Mouse (Mus musculus): ENCODE results near the gene Dusp15. TPM values are rescaled to one million over a fixed set of nuclear protein-coding genes. Genes with fewer than 3 reads are reported as not detected.

Dusp15 gene
- total RNA-seq, 1 experiment, result 0.31 TPM

GRCm38 (mm10) chr2:152931456-152932160, 19.9 kb downstream of the Dusp15 start:
- TF ChIP-seq HCFC1 (IDR thresholded peaks at IDR 0.05; ENCODE audit: borderline replicate concordance, insufficient read depth, low read length) (no peak), CHD2 (IDR thresholded peaks at IDR 0.05; ENCODE audit: low read depth, low read length) (no peak), ZC3H11A (IDR thresholded peaks at IDR 0.05; ENCODE audit: borderline replicate concordance, low read depth, low read length) (no peak), ZNF384 (IDR thresholded peaks at IDR 0.05; ENCODE audit: low read depth, low read length) (no peak), MAFK (IDR thresholded peaks at IDR 0.05; ENCODE audit: insufficient read depth, low read depth, low read length) (no peak)
- in situ Hi-C loops (cut with MboI; ENCODE audit: low sequenced_read_pairs in 2 of 2, unreplicated experiment in 2 of 2), result no loop called here
- H3K4me1 ChIP-seq (ENCODE audit: control insufficient read depth in 2 of 2, insufficient read depth in 2 of 2, low read length in 2 of 2, poor library complexity in 1 of 2), result no peaks in the 10 kb centered on the region; a peak in 1 of 4 replicates
- no peak overlapping the region for H3K27ac ChIP-seq (ENCODE audit: insufficient read depth, low read depth, low read length, poor library complexity, severe bottlenecking)
- H3K9me3 ChIP-seq (ENCODE audit: control insufficient read depth, insufficient read depth, low read depth, low read length), result no peaks in the 10 kb centered on the region
- no peak for DNase-seq (ENCODE audit: low read depth, low spot score)
- H3K4me3 ChIP-seq (ENCODE audit: insufficient read depth in 1 of 2, low read depth in 1 of 2, low read length in 2 of 2, poor library complexity in 1 of 2, severe bottlenecking in 1 of 2), result no peak overlapping the region
- H3K9ac ChIP-seq (ENCODE audit: insufficient read depth, low read depth, low read length, poor library complexity, severe bottlenecking), result no peak overlapping the region
- H3K36me3 ChIP-seq (ENCODE audit: control insufficient read depth, insufficient read depth, low read length, poor library complexity, severe bottlenecking), result no peaks in the 10 kb centered on the region

GRCm38 (mm10) chr2:152930276-152930675, 21.2 kb downstream of the Dusp15 start:
- H3K9me3 ChIP-seq (ENCODE audit: control insufficient read depth, insufficient read depth, low read depth, low read length), result no peaks in the 10 kb centered on the region
- no peak for TF ChIP-seq ZNF384 (IDR thresholded peaks at IDR 0.05; ENCODE audit: low read depth, low read length)
- TF ChIP-seq ZC3H11A (IDR thresholded peaks at IDR 0.05; ENCODE audit: borderline replicate concordance, low read depth, low read length), result no peak
- TF ChIP-seq MAFK (IDR thresholded peaks at IDR 0.05; ENCODE audit: insufficient read depth, low read depth, low read length), result no peak
- TF ChIP-seq HCFC1 (IDR thresholded peaks at IDR 0.05; ENCODE audit: borderline replicate concordance, insufficient read depth, low read length), result no peak
- TF ChIP-seq CHD2 (IDR thresholded peaks at IDR 0.05; ENCODE audit: low read depth, low read length), result no peak
- peaks cover 0 to 2% of the 10 kb centered on the region in 2 experiments; a peak in 1 of 4 replicates for H3K4me1 ChIP-seq (ENCODE audit: control insufficient read depth in 2 of 2, insufficient read depth in 2 of 2, low read length in 2 of 2, poor library complexity in 1 of 2)
- H3K36me3 ChIP-seq (ENCODE audit: control insufficient read depth, insufficient read depth, low read length, poor library complexity, severe bottlenecking), result no peaks in the 10 kb centered on the region
- in situ Hi-C loops (cut with MboI; ENCODE audit: low sequenced_read_pairs in 2 of 2, unreplicated experiment in 2 of 2), result no loop called here
- H3K4me3 ChIP-seq (ENCODE audit: insufficient read depth in 1 of 2, low read depth in 1 of 2, low read length in 2 of 2, poor library complexity in 1 of 2, severe bottlenecking in 1 of 2), result no peak overlapping the region
- DNase-seq (ENCODE audit: low read depth, low spot score), result no peak
- no peak overlapping the region; the same call in 1 of the 2 replicates for H3K27ac ChIP-seq (ENCODE audit: insufficient read depth, low read depth, low read length, poor library complexity, severe bottlenecking)
- H3K9ac ChIP-seq (ENCODE audit: insufficient read depth, low read depth, low read length, poor library complexity, severe bottlenecking), result no peak overlapping the region

GRCm38 (mm10) chr2:152928988-152929370, 22.5 kb downstream of the Dusp15 start:
- in situ Hi-C loops (cut with MboI; ENCODE audit: low sequenced_read_pairs in 2 of 2, unreplicated experiment in 2 of 2), result no loop called here
- H3K9me3 ChIP-seq (ENCODE audit: control insufficient read depth, insufficient read depth, low read depth, low read length), result no peaks in the 10 kb centered on the region
- H3K4me1 ChIP-seq (ENCODE audit: control insufficient read depth in 2 of 2, insufficient read depth in 2 of 2, low read length in 2 of 2, poor library complexity in 1 of 2), result peaks cover 0 to 2% of the 10 kb centered on the region in 2 experiments; a peak in 1 of 4 replicates
- no peak overlapping the region for H3K9ac ChIP-seq (ENCODE audit: insufficient read depth, low read depth, low read length, poor library complexity, severe bottlenecking)
- H3K36me3 ChIP-seq (ENCODE audit: control insufficient read depth, insufficient read depth, low read length, poor library complexity, severe bottlenecking), result no peaks in the 10 kb centered on the region
- TF ChIP-seq ZNF384 (IDR thresholded peaks at IDR 0.05; ENCODE audit: low read depth, low read length) (no peak), HCFC1 (IDR thresholded peaks at IDR 0.05; ENCODE audit: borderline replicate concordance, insufficient read depth, low read length) (no peak), MAFK (IDR thresholded peaks at IDR 0.05; ENCODE audit: insufficient read depth, low read depth, low read length) (no peak), CHD2 (IDR thresholded peaks at IDR 0.05; ENCODE audit: low read depth, low read length) (no peak), ZC3H11A (IDR thresholded peaks at IDR 0.05; ENCODE audit: borderline replicate concordance, low read depth, low read length) (no peak)
- no peak overlapping the region for H3K4me3 ChIP-seq (ENCODE audit: insufficient read depth in 1 of 2, low read depth in 1 of 2, low read length in 2 of 2, poor library complexity in 1 of 2, severe bottlenecking in 1 of 2)
- no peak overlapping the region for H3K27ac ChIP-seq (ENCODE audit: insufficient read depth, low read depth, low read length, poor library complexity, severe bottlenecking)
- DNase-seq (ENCODE audit: low read depth, low spot score), result no peak

- H3K4me3 ChIP-seq (ENCODE audit: insufficient read depth in 1 of 2, low read depth in 1 of 2, low read length in 2 of 2, poor library complexity in 1 of 2, severe bottlenecking in 1 of 2), result no peak overlapping the region
- H3K9me3 ChIP-seq (ENCODE audit: control insufficient read depth, insufficient read depth, low read depth, low read length), result no peaks in the 10 kb centered on the region
- H3K27ac ChIP-seq (ENCODE audit: insufficient read depth, low read depth, low read length, poor library complexity, severe bottlenecking), result no peak overlapping the region
- DNase-seq (ENCODE audit: low read depth, low spot score), result no peak
- TF ChIP-seq CHD2 (IDR thresholded peaks at IDR 0.05; ENCODE audit: low read depth, low read length) (no peak), MAFK (IDR thresholded peaks at IDR 0.05; ENCODE audit: insufficient read depth, low read depth, low read length) (no peak), HCFC1 (IDR thresholded peaks at IDR 0.05; ENCODE audit: borderline replicate concordance, insufficient read depth, low read length) (no peak), ZNF384 (IDR thresholded peaks at IDR 0.05; ENCODE audit: low read depth, low read length) (no peak), ZC3H11A (IDR thresholded peaks at IDR 0.05; ENCODE audit: borderline replicate concordance, low read depth, low read length) (no peak)
- no peaks in the 10 kb centered on the region for H3K36me3 ChIP-seq (ENCODE audit: control insufficient read depth, insufficient read depth, low read length, poor library complexity, severe bottlenecking)
- no peak overlapping the region for H3K9ac ChIP-seq (ENCODE audit: insufficient read depth, low read depth, low read length, poor library complexity, severe bottlenecking)
- peaks cover 0 to 2% of the 10 kb centered on the region in 2 experiments; a peak in 1 of 4 replicates for H3K4me1 ChIP-seq (ENCODE audit: control insufficient read depth in 2 of 2, insufficient read depth in 2 of 2, low read length in 2 of 2, poor library complexity in 1 of 2)
- in situ Hi-C loops (cut with MboI; ENCODE audit: low sequenced_read_pairs in 2 of 2, unreplicated experiment in 2 of 2), result no loop called here
Measured at GRCm38 (mm10) chr2:152928219-152928987, 23.1 kb downstream of the Dusp15 start.
